Mouse (Mus musculus): ENCODE measurements around the gene Unc45b. TPM values are rescaled to one million over a fixed set of nuclear protein-coding genes. Genes with fewer than 3 reads are reported as not detected.
"Not testable (repeated sequence)": the region's sequence is repeated elsewhere in the genome, so short reads cannot be mapped to it uniquely, and the experiment has no call there.

Unc45b gene
- polyA plus RNA-seq, 1 experiment from 2014 or later: 0.93 TPM

- ATAC-seq: no peak
Observed at GRCm38 (mm10) chr11:82901606-82902310, 8.6 kb upstream of the Unc45b start.

GRCm38 (mm10) chr11:82904952-82905351, 5.4 kb upstream of the Unc45b start:
- WGBS: 68% methylated on average over 8 of the region's 8 CpGs
- no peak overlapping the region for H3K4me3 ChIP-seq (replicated peaks)
- H3K9ac ChIP-seq (replicated peaks): no peak overlapping the region
- H3K36me3 ChIP-seq: peaks cover 65% of the 10 kb centered on the region
- 0 out of 2 replicates have a peak, but pooled peaks cover 2% of the 10 kb centered on the region for H3K27me3 ChIP-seq
- no peak overlapping the region for H3K4me2 ChIP-seq (replicated peaks)
- ATAC-seq: no peak
- H3K9me3 ChIP-seq: no peaks in the 10 kb centered on the region
- no peak overlapping the region for H3K27ac ChIP-seq
- H3K4me1 ChIP-seq (replicated peaks): peaks cover 10% of the 10 kb centered on the region

More at GRCm38 (mm10) chr11:82901606-82902310, 8.6 kb upstream of the Unc45b start:
- Histone ChIP-seq H3K27me3 (no peaks in the 10 kb centered on the region), H3K4me1 (replicated peaks) (no peaks in the 10 kb centered on the region), H3K27ac (no peak overlapping the region), H3K9me3 (no peaks in the 10 kb centered on the region), H3K9ac (replicated peaks) (no peak overlapping the region), H3K4me2 (replicated peaks) (no peak overlapping the region), H3K36me3 (peaks cover 94% of the 10 kb centered on the region), H3K4me3 (replicated peaks) (no peak overlapping the region)
- WGBS: 96% methylated on average over 20 of the region's 20 CpGs

- Histone ChIP-seq H3K27ac (no peak overlapping the region), H3K4me2 (replicated peaks) (no peak overlapping the region), H3K9me3 (no peaks in the 10 kb centered on the region), H3K9ac (replicated peaks) (no peak overlapping the region), H3K4me3 (replicated peaks) (no peak overlapping the region), H3K36me3 (peaks cover 56% of the 10 kb centered on the region), H3K4me1 (replicated peaks) (peaks cover 10% of the 10 kb centered on the region), H3K27me3 (peaks cover 7% of the 10 kb centered on the region; the same call in 1 of the 2 replicates)
- WGBS: 91% methylated on average over 5 of the region's 5 CpGs
- no peak for ATAC-seq
Observed at GRCm38 (mm10) chr11:82905816-82906215, 4.5 kb upstream of the Unc45b start.

- peak within 1 kb of the TSS; percentile 68 for H3K4me3 ChIP-seq (replicated peaks)
- ATAC-seq: peak; percentile 86
- no peak within 1 kb of the TSS for H3K27ac ChIP-seq
- peaks cover 10% of the 10 kb centered on the region for H3K4me1 ChIP-seq (replicated peaks)
- H3K9me3 ChIP-seq: no peaks in the 10 kb centered on the region
- peak within 1 kb of the TSS; percentile 74 for H3K4me2 ChIP-seq (replicated peaks)
- H3K36me3 ChIP-seq: peaks cover 35% of the 10 kb centered on the region
- peaks cover 12% of the 10 kb centered on the region; the same call in 1 of the 2 replicates for H3K27me3 ChIP-seq
- H3K9ac ChIP-seq (replicated peaks): peak within 1 kb of the TSS; percentile 79
- WGBS: 2% methylated on average over 70 of the region's 73 CpGs
Observed at GRCm38 (mm10) chr11:82907651-82908607, 2.4 kb upstream of the Unc45b start, which contains the start of gene Nle1. TSS of gene Nle1 (minus strand) at chr11:82908411.

- H3K36me3 ChIP-seq: peaks cover 29% of the 10 kb centered on the region
- peak overlapping the region; percentile 74 for H3K4me2 ChIP-seq (replicated peaks)
- H3K27ac ChIP-seq: no peak overlapping the region
- H3K9ac ChIP-seq (replicated peaks): peak overlapping the region; percentile 79; the same call in 1 of the 2 replicates
- peak; percentile 19; the same call in 1 of the 2 replicates for ATAC-seq
- H3K9me3 ChIP-seq: no peaks in the 10 kb centered on the region
- peak overlapping the region; percentile 68 for H3K4me3 ChIP-seq (replicated peaks)
- peaks cover 16% of the 10 kb centered on the region; the same call in 1 of the 2 replicates for H3K27me3 ChIP-seq
- peaks cover 10% of the 10 kb centered on the region for H3K4me1 ChIP-seq (replicated peaks)
- 64% methylated on average over 10 of the region's 10 CpGs for WGBS
Observed at GRCm38 (mm10) chr11:82908608-82908989, 1.8 kb upstream of the Unc45b start.

GRCm38 (mm10) chr11:82910679-82911389, 484 bp downstream of the Unc45b start:
- Histone ChIP-seq H3K36me3 (peaks cover 6% of the 10 kb centered on the region), H3K27me3 (peaks cover 16% of the 10 kb centered on the region; the same call in 1 of the 2 replicates), H3K27ac (no peak overlapping the region), H3K4me2 (replicated peaks) (no peak overlapping the region), H3K9ac (replicated peaks) (no peak overlapping the region), H3K9me3 (no peaks in the 10 kb centered on the region), H3K4me1 (replicated peaks) (peaks cover 10% of the 10 kb centered on the region), H3K4me3 (replicated peaks) (no peak overlapping the region)
- no peak for ATAC-seq
- WGBS: 87% methylated on average over 11 of the region's 11 CpGs

- no peak overlapping the region; the same call in 1 of the 2 replicates for H3K4me3 ChIP-seq (replicated peaks)
- ATAC-seq: peak; percentile 40; the same call in 1 of the 2 replicates
- H3K4me2 ChIP-seq (replicated peaks): peak overlapping the region; percentile 43
- H3K36me3 ChIP-seq: no peaks in the 10 kb centered on the region
- no peak overlapping the region for H3K27ac ChIP-seq
- peaks cover 21% of the 10 kb centered on the region; the same call in 1 of the 2 replicates for H3K27me3 ChIP-seq
- peak overlapping the region; percentile 44; the same call in 1 of the 2 replicates for H3K9ac ChIP-seq (replicated peaks)
- 8% methylated on average over 16 of the region's 16 CpGs for WGBS
- no peaks in the 10 kb centered on the region for H3K4me1 ChIP-seq (replicated peaks)
- no peaks in the 10 kb centered on the region for H3K9me3 ChIP-seq
Observed at GRCm38 (mm10) chr11:82914711-82915352, 4.5 kb downstream of the Unc45b start.

- H3K4me2 ChIP-seq (replicated peaks): no peak overlapping the region
- WGBS: 70% methylated on average over 10 of the region's 10 CpGs
- no peak overlapping the region for H3K4me3 ChIP-seq (replicated peaks)
- 0 out of 2 replicates have a peak, but pooled peaks cover 13% of the 10 kb centered on the region for H3K27me3 ChIP-seq
- no peaks in the 10 kb centered on the region for H3K9me3 ChIP-seq
- no peak for ATAC-seq
- H3K4me1 ChIP-seq (replicated peaks): no peaks in the 10 kb centered on the region
- no peak overlapping the region for H3K9ac ChIP-seq (replicated peaks)
- no peaks in the 10 kb centered on the region for H3K36me3 ChIP-seq
- no peak overlapping the region for H3K27ac ChIP-seq
Observed at GRCm38 (mm10) chr11:82920768-82921167, 10.4 kb downstream of the Unc45b start.

- no peak overlapping the region for H3K27ac ChIP-seq
- no peaks in the 10 kb centered on the region for H3K9me3 ChIP-seq
- no peak overlapping the region for H3K9ac ChIP-seq (replicated peaks)
- H3K4me2 ChIP-seq (replicated peaks): no peak overlapping the region
- no peak overlapping the region for H3K4me3 ChIP-seq (replicated peaks)
- ATAC-seq: no peak
- H3K36me3 ChIP-seq: no peaks in the 10 kb centered on the region
- 73% methylated on average over 4 of the region's 4 CpGs for WGBS
- peaks cover 17% of the 10 kb centered on the region; the same call in 1 of the 2 replicates for H3K27me3 ChIP-seq
- no peaks in the 10 kb centered on the region for H3K4me1 ChIP-seq (replicated peaks)
Observed at GRCm38 (mm10) chr11:82921691-82922090, 11.3 kb downstream of the Unc45b start.

GRCm38 (mm10) chr11:82923910-82924309, 13.6 kb downstream of the Unc45b start:
- H3K36me3 ChIP-seq; H3K9me3 ChIP-seq; H3K9ac ChIP-seq (replicated peaks); H3K27ac ChIP-seq; H3K4me1 ChIP-seq (replicated peaks); H3K4me3 ChIP-seq (replicated peaks); H3K4me2 ChIP-seq (replicated peaks); ATAC-seq: not testable (repeated sequence)
- peaks cover 32% of the 10 kb centered on the region for H3K27me3 ChIP-seq
- WGBS: 96% methylated on average over 6 of the region's 6 CpGs

Measured in midbrain, embryonic 13.5 days (tissue).